Mouse (Mus musculus): Measurements from ENCODE around the gene Odf3b.

Gene Odf3b

GRCm38 (mm10) chr15:89374801-89375534 is 4.1 kb downstream of the Odf3b start:
- DNase-seq (ENCODE audit: low spot score) = no peak

GRCm38 (mm10) chr15:89374340-89374739 is 4.7 kb downstream of the Odf3b start:
- DNase-seq (ENCODE audit: low spot score) = no peak

- peak; percentile 89 for DNase-seq (ENCODE audit: low spot score)
These were observed 5.3 kb downstream of the Odf3b start, which contains the start of gene Sco2 for GRCm38 (mm10) chr15:89373762-89374248. Sco2 (minus strand) TSS chr15:89373846.

GRCm38 (mm10) chr15:89373027-89373761 is 5.9 kb downstream of the Odf3b start:
- peak; percentile 83 for DNase-seq (ENCODE audit: low spot score)

- no peak for DNase-seq (ENCODE audit: low spot score)
These were observed 6.5 kb downstream of the Odf3b start for GRCm38 (mm10) chr15:89372536-89372935.

GRCm38 (mm10) chr15:89372068-89372467 is 7.0 kb downstream of the Odf3b start:
- DNase-seq (ENCODE audit: low spot score) = no peak

GRCm38 (mm10) chr15:89365141-89365551 is 13.9 kb downstream of the Odf3b start:
- no peak for DNase-seq (ENCODE audit: low spot score)

- no peak for DNase-seq (ENCODE audit: low spot score)
These were observed 16.0 kb downstream of the Odf3b start for GRCm38 (mm10) chr15:89363051-89363450.

GRCm38 (mm10) chr15:89358784-89359183 is 20.3 kb downstream of the Odf3b start:
- no peak for DNase-seq (ENCODE audit: low spot score)

GRCm38 (mm10) chr15:89356372-89356771 is 22.7 kb downstream of the Odf3b start:
- DNase-seq (ENCODE audit: low spot score) = peak; percentile 84

GRCm38 (mm10) chr15:89355241-89356187 is 23.6 kb downstream of the Odf3b start, which contains the start of the genes Lmf2 and Ncaph2:
Lmf2 (minus strand) TSS chr15:89355659.
Ncaph2 (plus strand) TSS chr15:89355719.
- DNase-seq (ENCODE audit: low spot score) = peak; percentile 94

- DNase-seq (ENCODE audit: low spot score) = no peak
These were observed 24.6 kb downstream of the Odf3b start for GRCm38 (mm10) chr15:89354455-89354854.

- no peak for DNase-seq (ENCODE audit: low spot score)
These were observed 25.2 kb downstream of the Odf3b start for GRCm38 (mm10) chr15:89353837-89354236.

- DNase-seq (ENCODE audit: low spot score) = no peak
These were observed 26.3 kb downstream of the Odf3b start for GRCm38 (mm10) chr15:89352795-89353194.

GRCm38 (mm10) chr15:89352054-89352453 is 27.0 kb downstream of the Odf3b start:
- DNase-seq (ENCODE audit: low spot score) = no peak

- DNase-seq (ENCODE audit: low spot score) = no peak
These were observed 27.8 kb downstream of the Odf3b start for GRCm38 (mm10) chr15:89351302-89351701.

- DNase-seq (ENCODE audit: low spot score) = no peak
These were observed 28.6 kb downstream of the Odf3b start for GRCm38 (mm10) chr15:89350447-89350846.

GRCm38 (mm10) chr15:89343325-89343724 is 35.8 kb downstream of the Odf3b start:
- DNase-seq (ENCODE audit: low spot score) = no peak

- no peak for DNase-seq (ENCODE audit: low spot score)
These were observed 37.4 kb downstream of the Odf3b start for GRCm38 (mm10) chr15:89341678-89342077.

GRCm38 (mm10) chr15:89340136-89340535 is 38.9 kb downstream of the Odf3b start:
- DNase-seq (ENCODE audit: low spot score) = no peak

- no peak for DNase-seq (ENCODE audit: low spot score)
These were observed 39.4 kb downstream of the Odf3b start for GRCm38 (mm10) chr15:89339696-89340095.

GRCm38 (mm10) chr15:89336422-89336821 is 42.7 kb downstream of the Odf3b start:
- no peak for DNase-seq (ENCODE audit: low spot score)
